Comparison of ENCODE assay signal across 16 mouse cellular contexts in the genomic region with DNA sequence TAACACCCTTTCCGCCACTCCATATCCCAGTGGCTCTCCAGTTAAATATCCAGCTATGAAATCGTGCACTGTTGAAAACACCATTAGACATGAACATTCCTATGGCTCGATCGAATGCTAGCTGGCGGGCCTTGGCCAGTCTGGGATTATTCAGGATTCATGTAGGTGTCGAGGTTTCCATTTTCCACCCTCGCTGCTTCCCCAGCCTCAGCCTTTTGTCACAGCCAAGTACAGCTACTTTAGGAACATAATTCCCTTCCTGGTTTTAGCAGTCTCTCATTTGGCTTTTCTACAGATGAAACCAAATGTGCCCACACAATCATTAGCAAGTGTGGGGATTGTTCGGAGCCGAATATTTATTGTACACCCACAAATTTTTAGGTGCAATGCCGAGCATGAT.
DNase-seq lines count a peak whose midpoint lies in the region; ATAC-seq and TF ChIP-seq lines count a peak whose summit lies in the region.
"Had no signal": no experiment of that assay in that cellular context is flagged by ENCODE, and none has a peak within 500 bp of the region (broad histone marks: within the 10 kb centered on the region; RNA-seq: fewer than 3 reads in every experiment).

No protein-coding gene starts in this region.

- ATAC-seq in hindbrain, embryonic 15.5 days (ENCODE audit: low FRiP score, low read depth): no peak
- no peak for ATAC-seq in hindbrain, embryonic 11.5 days (ENCODE audit: low FRiP score)
- no peak for ATAC-seq in megakaryocyte progenitor cell, adult 5-6 weeks (replicated peaks; ENCODE audit: poor library complexity)
- ATAC-seq: lung, postnatal 0 days had no signal

- peaks cover 43% of the 10 kb centered on the region for H3K4me1 ChIP-seq in hindbrain, embryonic 15.5 days (replicated peaks)
- H3K4me1 ChIP-seq in hindbrain, embryonic 11.5 days (replicated peaks; ENCODE audit: control insufficient read depth, insufficient read depth, low read length): no peaks in the 10 kb centered on the region
- H3K4me1 ChIP-seq: kidney, embryonic 15.5 days; liver, embryonic 13.5 days; megakaryocyte, embryonic 14.5 days; stomach, embryonic 15.5 days had no signal

- TF ChIP-seq CTCF in layer of hippocampus, adult 2 months (conservative IDR thresholded peaks at IDR 0.05): no peak; the same call in 1 of the 2 replicates

- H3K4me2 ChIP-seq in hindbrain, embryonic 15.5 days: no peak overlapping the region
- no peak overlapping the region for H3K4me2 ChIP-seq in hindbrain, embryonic 11.5 days (replicated peaks; ENCODE audit: low read depth, low read length)
- H3K4me2 ChIP-seq: kidney, embryonic 15.5 days; liver, embryonic 13.5 days; stomach, embryonic 15.5 days had no signal

- no peak overlapping the region for H3K4me3 ChIP-seq in hindbrain, embryonic 15.5 days
- H3K4me3 ChIP-seq in hindbrain, embryonic 11.5 days (ENCODE audit: low read depth, low read length): no peak overlapping the region
- peak overlapping the region; percentile 10; the same call in 1 of the 2 replicates for H3K4me3 ChIP-seq in layer of hippocampus, adult 2 months
- H3K4me3 ChIP-seq: kidney, embryonic 15.5 days; liver, embryonic 13.5 days; megakaryocyte, embryonic 14.5 days; stomach, embryonic 15.5 days had no signal

- H3K27ac ChIP-seq in hindbrain, embryonic 15.5 days (replicated peaks): peak overlapping the region; percentile 49; the same call in 1 of the 2 replicates
- no peak overlapping the region for H3K27ac ChIP-seq in hindbrain, embryonic 11.5 days (ENCODE audit: low read depth, low read length)
- peak overlapping the region; percentile 65 for H3K27ac ChIP-seq in layer of hippocampus, adult 2 months
- H3K27ac ChIP-seq: kidney, embryonic 15.5 days; liver, embryonic 13.5 days; stomach, embryonic 15.5 days had no signal

- no peaks in the 10 kb centered on the region for H3K9me3 ChIP-seq in hindbrain, embryonic 15.5 days
- no peaks in the 10 kb centered on the region for H3K9me3 ChIP-seq in hindbrain, embryonic 11.5 days (ENCODE audit: control insufficient read depth, low read length)
- H3K9me3 ChIP-seq: kidney, embryonic 15.5 days; liver, embryonic 13.5 days; stomach, embryonic 15.5 days had no signal

- no peak for DNase-seq in hindbrain, embryonic 11.5 days (ENCODE audit: low spot score)
- DNase-seq in brain, adult 2 months (ENCODE audit: low read depth, low spot score): peak; percentile 82
- peak; percentile 35 to 76 for DNase-seq in layer of hippocampus, adult 2 months (ENCODE audit: low spot score in 2 of 2)
- peak; percentile 49 to 88 for DNase-seq in left cerebral cortex, postnatal 25 days (ENCODE audit: low spot score in 2 of 2)
- DNase-seq in embryo, embryonic 9.5 days (ENCODE audit: extremely low spot score): no peak
- no peak for DNase-seq in cerebellum, adult 18-20 months
- DNase-seq: cerebellum, adult 11 months; gastrocnemius, postnatal 10 days; liver, embryonic 13.5 days; thymus, postnatal 25 days had no signal

- intact Hi-C loops in left cerebral cortex, postnatal 25 days (cut with DNase I): loop anchor here (5.0 kb wide), 1 partner anchor 240 kb away; a partner anchor contains a TSS

- H3K9ac ChIP-seq in hindbrain, embryonic 15.5 days: no peak overlapping the region
- H3K9ac ChIP-seq in hindbrain, embryonic 11.5 days (ENCODE audit: low read depth, low read length): no peak overlapping the region
- H3K9ac ChIP-seq: kidney, embryonic 15.5 days; liver, embryonic 13.5 days; stomach, embryonic 15.5 days had no signal

- no peaks in the 10 kb centered on the region for H3K36me3 ChIP-seq in hindbrain, embryonic 15.5 days
- no peaks in the 10 kb centered on the region for H3K36me3 ChIP-seq in hindbrain, embryonic 11.5 days (ENCODE audit: control insufficient read depth, insufficient read depth, low read length)
- H3K36me3 ChIP-seq: kidney, embryonic 15.5 days; liver, embryonic 13.5 days; stomach, embryonic 15.5 days had no signal

- H3K27me3 ChIP-seq in hindbrain, embryonic 15.5 days: no peaks in the 10 kb centered on the region
- no peaks in the 10 kb centered on the region for H3K27me3 ChIP-seq in hindbrain, embryonic 11.5 days (ENCODE audit: control insufficient read depth, insufficient read depth, low read length)
- H3K27me3 ChIP-seq: kidney, embryonic 15.5 days; liver, embryonic 13.5 days; megakaryocyte, embryonic 14.5 days; stomach, embryonic 15.5 days had no signal

- 77% methylated on average over 10 of the region's 10 CpGs for WGBS in hindbrain, embryonic 15.5 days
- WGBS in hindbrain, embryonic 11.5 days: 87% methylated on average over 10 of the region's 10 CpGs

Comparison
In these comparisons a context has a peak if more than half of its experiments do, and no peak if none do; other contexts are left out.
1. DNase-seq: peak in brain, adult 2 months (single experiment), layer of hippocampus, adult 2 months (2 of 2) and left cerebral cortex, postnatal 25 days (2 of 2); none in hindbrain, embryonic 11.5 days (single experiment), embryo, embryonic 9.5 days (single experiment) and cerebellum, adult 18-20 months (0 of 2).